Mouse (Mus musculus) embryonic facial prominence, embryonic 13.5 days (tissue): ENCODE measurements at regions not wholly inside any gene's neighbourhood (a gene's known extent, or its start where the extent isn't known, plus 50 kb on each side); places are given as distances from the start of the nearest gene placed in this dataset.

ENCODE experiments used
- ATAC-seq: fragments of 200-750 bp; cut with Nextera tagmentation; 2 replicates; pipeline ENCODE4 v1.8.0; 2017; ENCODE audit warnings: low read depth; ENCODE audit not compliant: insufficient number of reproducible peaks, insufficient read depth, low FRiP score, low TSS enrichment
- H3K27ac ChIP-seq: fragments of 300-500 bp; sonication (generic); 2 replicates; pipeline ENCODE4 v1.5.1; 2015; ENCODE audit warnings: moderate library complexity, mild to moderate bottlenecking, inconsistent platforms
- H3K27me3 ChIP-seq: fragments of 300-500 bp; sonication (generic); 2 replicates; pipeline ENCODE4 v1.6.1; 2015; ENCODE audit warnings: mild to moderate bottlenecking, inconsistent platforms
- H3K36me3 ChIP-seq: fragments of 300-500 bp; sonication (generic); 2 replicates; pipeline ENCODE4 v1.6.1; 2015; ENCODE audit warnings: mild to moderate bottlenecking, inconsistent platforms
- H3K4me1 ChIP-seq: fragments of 300-500 bp; sonication (generic); 2 replicates; pipeline ENCODE4 v1.6.1; 2015; ENCODE audit warnings: inconsistent platforms
- H3K4me2 ChIP-seq: fragments of 300-500 bp; sonication (generic); 2 replicates; pipeline ENCODE4 v1.6.1; 2015; ENCODE audit warnings: moderate library complexity, mild to moderate bottlenecking, inconsistent platforms
- H3K4me3 ChIP-seq: fragments of 300-500 bp; sonication (generic); 2 replicates; pipeline ENCODE4 v1.5.1; 2015; ENCODE audit warnings: mild to moderate bottlenecking, inconsistent platforms
- H3K9ac ChIP-seq: fragments of 300-500 bp; sonication (generic); 2 replicates; pipeline ENCODE4 v1.6.1; 2015; ENCODE audit warnings: mild to moderate bottlenecking, inconsistent platforms
- H3K9me3 ChIP-seq: fragments of 300-500 bp; sonication (generic); 2 replicates; pipeline ENCODE4 v1.6.1; 2016; ENCODE audit warnings: inconsistent platforms
- whole genome bisulfite sequencing: fragments of 180-500 bp; shearing (Covaris S2); methylation state at CpG from one replicate; pipeline ENCODE4 v1.1.7; 2015; ENCODE audit warnings: mixed read lengths; 5-methylcytosine and 5-hydroxymethylcytosine counted together

GRCm38 (mm10) chr9:90683319-90683718 is 412.7 kb upstream of the Tbc1d2b start:
- Histone ChIP-seq H3K4me3 (no peak overlapping the region), H3K9ac (no peak overlapping the region), H3K9me3 (no peaks in the 10 kb centered on the region), H3K4me1 (no peaks in the 10 kb centered on the region), H3K4me2 (no peak overlapping the region), H3K36me3 (no peaks in the 10 kb centered on the region), H3K27ac (no peak overlapping the region), H3K27me3 (no peaks in the 10 kb centered on the region)
- 32% methylated on average over 3 of the region's 3 CpGs for WGBS
- no peak for ATAC-seq

- no peak overlapping the region for H3K4me3 ChIP-seq
- no peak for ATAC-seq
- H3K9me3 ChIP-seq = no peaks in the 10 kb centered on the region
- H3K4me1 ChIP-seq = no peaks in the 10 kb centered on the region
- no peaks in the 10 kb centered on the region for H3K36me3 ChIP-seq
- H3K4me2 ChIP-seq = no peak overlapping the region
- 92% methylated on average over 12 of the region's 12 CpGs for WGBS
- H3K27me3 ChIP-seq = no peaks in the 10 kb centered on the region
- no peak overlapping the region for H3K27ac ChIP-seq
- H3K9ac ChIP-seq = no peak overlapping the region
These were observed 419.5 kb upstream of the Tbc1d2b start for GRCm38 (mm10) chr9:90690066-90690465.

- H3K4me3 ChIP-seq = no peak overlapping the region
- H3K27me3 ChIP-seq = no peaks in the 10 kb centered on the region
These were observed 420.5 kb upstream of the Tbc1d2b start for GRCm38 (mm10) chr9:90691137-90691536.

GRCm38 (mm10) chr9:90691676-90692661 is 421.4 kb upstream of the Tbc1d2b start:
- ATAC-seq = no peak
- Histone ChIP-seq H3K4me1 (no peaks in the 10 kb centered on the region), H3K9ac (no peak overlapping the region), H3K27ac (no peak overlapping the region), H3K4me3 (no peak overlapping the region), H3K36me3 (no peaks in the 10 kb centered on the region), H3K9me3 (no peaks in the 10 kb centered on the region), H3K27me3 (no peaks in the 10 kb centered on the region), H3K4me2 (no peak overlapping the region)
- 54% methylated on average over 12 of the region's 12 CpGs for WGBS

More at GRCm38 (mm10) chr9:90691137-90691536, 420.5 kb upstream of the Tbc1d2b start:
- H3K4me1 ChIP-seq = no peaks in the 10 kb centered on the region
- no peak overlapping the region for H3K4me2 ChIP-seq
- no peak overlapping the region for H3K9ac ChIP-seq
- ATAC-seq = no peak
- H3K27ac ChIP-seq = no peak overlapping the region
- no peaks in the 10 kb centered on the region for H3K36me3 ChIP-seq
- no peaks in the 10 kb centered on the region for H3K9me3 ChIP-seq

GRCm38 (mm10) chr9:90693031-90693671 is 422.5 kb upstream of the Tbc1d2b start:
- WGBS = 39% methylated on average over 9 of the region's 9 CpGs
- Histone ChIP-seq H3K9me3 (no peaks in the 10 kb centered on the region), H3K36me3 (no peaks in the 10 kb centered on the region), H3K4me2 (no peak overlapping the region), H3K4me1 (no peaks in the 10 kb centered on the region), H3K9ac (no peak overlapping the region), H3K27ac (no peak overlapping the region), H3K27me3 (no peaks in the 10 kb centered on the region), H3K4me3 (no peak overlapping the region)
- ATAC-seq = no peak

GRCm38 (mm10) chr9:90694051-90694645 is 423.5 kb upstream of the Tbc1d2b start:
- Histone ChIP-seq H3K36me3 (no peaks in the 10 kb centered on the region), H3K4me1 (no peaks in the 10 kb centered on the region), H3K4me2 (no peak overlapping the region), H3K4me3 (no peak overlapping the region), H3K27me3 (no peaks in the 10 kb centered on the region), H3K27ac (no peak overlapping the region), H3K9ac (no peak overlapping the region), H3K9me3 (no peaks in the 10 kb centered on the region)
- WGBS = 62% methylated on average over 13 of the region's 13 CpGs
- ATAC-seq = no peak

GRCm38 (mm10) chr9:90695693-90696092 is 425.1 kb upstream of the Tbc1d2b start:
- 84% methylated on average over 7 of the region's 7 CpGs for WGBS

GRCm38 (mm10) chr9:90697279-90698000 is 426.8 kb upstream of the Tbc1d2b start:
- Histone ChIP-seq H3K27ac (no peak overlapping the region), H3K9me3 (no peaks in the 10 kb centered on the region), H3K4me3 (no peak overlapping the region), H3K4me1 (no peaks in the 10 kb centered on the region), H3K36me3 (no peaks in the 10 kb centered on the region), H3K27me3 (no peaks in the 10 kb centered on the region), H3K4me2 (no peak overlapping the region), H3K9ac (no peak overlapping the region)
- 59% methylated on average over 11 of the region's 11 CpGs for WGBS
- no peak for ATAC-seq

More at GRCm38 (mm10) chr9:90695693-90696092, 425.1 kb upstream of the Tbc1d2b start:
- Histone ChIP-seq H3K9ac (no peak overlapping the region), H3K9me3 (no peaks in the 10 kb centered on the region), H3K36me3 (no peaks in the 10 kb centered on the region), H3K27me3 (no peaks in the 10 kb centered on the region), H3K4me2 (no peak overlapping the region), H3K4me3 (no peak overlapping the region), H3K4me1 (no peaks in the 10 kb centered on the region), H3K27ac (no peak overlapping the region)
- no peak for ATAC-seq

GRCm38 (mm10) chr9:90698439-90698838 is 427.8 kb upstream of the Tbc1d2b start:
- no peak overlapping the region for H3K4me2 ChIP-seq
- H3K9me3 ChIP-seq = no peaks in the 10 kb centered on the region
- 73% methylated on average over 7 of the region's 7 CpGs for WGBS
- no peak for ATAC-seq
- no peak overlapping the region for H3K27ac ChIP-seq
- H3K9ac ChIP-seq = no peak overlapping the region
- H3K4me3 ChIP-seq = no peak overlapping the region
- H3K27me3 ChIP-seq = no peaks in the 10 kb centered on the region
- H3K4me1 ChIP-seq = no peaks in the 10 kb centered on the region
- H3K36me3 ChIP-seq = no peaks in the 10 kb centered on the region

- WGBS = 34% methylated on average over 4 of the region's 4 CpGs
- ATAC-seq = no peak
- Histone ChIP-seq H3K27ac (no peak overlapping the region), H3K4me2 (no peak overlapping the region), H3K9ac (no peak overlapping the region), H3K4me3 (no peak overlapping the region), H3K36me3 (no peaks in the 10 kb centered on the region), H3K27me3 (no peaks in the 10 kb centered on the region), H3K9me3 (no peaks in the 10 kb centered on the region), H3K4me1 (no peaks in the 10 kb centered on the region)
These were observed 428.5 kb upstream of the Tbc1d2b start for GRCm38 (mm10) chr9:90699064-90699463.
